Mouse (Mus musculus) activated CD4-positive, CD25-positive, alpha-beta regulatory T cell, adult 4 months (primary cell): Measurements from ENCODE around the gene Sp7. TPM values are rescaled to one million over a fixed set of nuclear protein-coding genes. Genes with fewer than 3 reads are reported as not detected.
A peak's percentile ranks its signal among the peaks of the same experiment; 100 is the strongest.
"Not testable (repeated sequence)": the region's sequence is repeated elsewhere in the genome, so short reads cannot be mapped to it uniquely, and the experiment has no call there.

Experiments
- ATAC-seq: one replicate; pipeline ENCODE4 v1.8.0; 2017
- polyA plus RNA-seq, 2 experiments: library from polyadenylated mRNA; unstranded; fragments of 100-300 nt; shearing (Covaris generic); gene quantifications; one replicate each; pipeline ENCODE4 v1.2.1; 2017

Gene Sp7
- polyA plus RNA-seq, 2 experiments from 2014 or later: not detected

- peak; percentile 54 for ATAC-seq
Measured at GRCm38 (mm10) chr15:102341580-102341979, 25.4 kb downstream of the Sp7 start.

- ATAC-seq: no peak
Measured at GRCm38 (mm10) chr15:102339612-102340011, 27.4 kb downstream of the Sp7 start.

DNA sequence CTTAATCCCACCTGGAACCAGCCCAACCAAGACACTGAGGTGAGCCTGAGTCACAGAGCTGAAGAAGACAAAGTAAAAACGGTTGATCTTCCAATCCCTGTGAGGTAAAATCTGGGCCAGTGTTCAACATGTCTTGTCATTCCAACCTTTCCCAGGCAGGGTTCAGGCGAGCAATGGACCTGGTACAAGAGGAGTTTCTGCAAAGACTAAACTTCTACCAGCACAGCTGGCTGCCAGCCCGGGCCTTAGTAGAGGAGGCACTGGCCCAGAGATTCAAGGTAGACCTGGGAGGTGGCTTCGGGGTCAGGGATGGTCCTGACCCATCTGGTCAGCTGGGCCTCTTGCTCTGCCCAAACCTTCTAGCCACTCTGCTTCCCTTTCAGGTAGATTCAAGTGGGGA is 30.0 kb downstream of the Sp7 start:
- no peak for ATAC-seq

DNA sequence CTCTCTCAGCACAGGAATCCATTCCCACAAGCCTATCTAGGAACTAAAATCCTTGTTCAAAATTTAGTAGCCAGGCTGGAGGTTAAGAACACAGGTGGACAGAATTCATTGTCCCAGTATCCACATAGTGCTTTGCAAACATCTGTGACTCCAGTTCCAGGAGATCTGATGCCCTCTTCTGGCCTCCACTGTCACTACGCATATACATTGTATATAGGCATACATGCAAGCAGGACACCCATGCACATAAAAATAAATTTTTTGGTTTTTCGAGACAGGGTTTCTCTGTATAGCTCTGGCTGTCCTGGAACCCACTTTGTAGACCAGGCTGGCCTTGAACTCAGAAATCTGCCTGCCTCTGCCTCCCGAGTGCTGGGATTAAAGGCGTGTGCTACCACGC is 31.1 kb downstream of the Sp7 start:
- not testable (repeated sequence) for ATAC-seq

- ATAC-seq: no peak
Measured at GRCm38 (mm10) chr15:102335254-102335653, 31.7 kb downstream of the Sp7 start.

GRCm38 (mm10) chr15:102331610-102332015 is 35.4 kb downstream of the Sp7 start, which contains the start of gene Myg1:
TSS of gene Myg1 (plus strand) at chr15:102331709.
- peak; percentile 99 for ATAC-seq

DNA sequence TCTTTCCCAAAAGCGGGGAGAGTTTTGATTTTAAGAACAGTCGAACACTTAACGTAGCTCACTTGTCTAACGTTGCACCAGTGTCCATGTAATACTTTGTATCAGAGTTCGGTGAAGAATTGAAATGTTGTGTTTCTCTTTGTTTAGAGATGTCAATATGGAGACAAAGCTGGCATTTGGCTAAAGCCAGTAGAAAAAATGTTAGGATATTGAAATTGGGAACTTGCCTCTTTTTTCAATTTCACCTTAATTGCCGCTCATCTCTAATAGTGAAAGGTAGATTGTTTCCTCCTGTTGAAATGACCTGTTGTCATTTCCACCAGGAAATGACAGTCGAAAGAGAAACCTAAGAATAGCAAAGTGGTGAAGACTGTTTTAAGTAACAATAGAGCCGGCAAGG is 40.1 kb downstream of the Sp7 start:
- ATAC-seq: no peak

GRCm38 (mm10) chr15:102326022-102326576 is 40.9 kb downstream of the Sp7 start, which contains the start of gene Pfdn5:
TSS of gene Pfdn5 (plus strand) at chr15:102326116.
- ATAC-seq: peak; percentile 94

DNA sequence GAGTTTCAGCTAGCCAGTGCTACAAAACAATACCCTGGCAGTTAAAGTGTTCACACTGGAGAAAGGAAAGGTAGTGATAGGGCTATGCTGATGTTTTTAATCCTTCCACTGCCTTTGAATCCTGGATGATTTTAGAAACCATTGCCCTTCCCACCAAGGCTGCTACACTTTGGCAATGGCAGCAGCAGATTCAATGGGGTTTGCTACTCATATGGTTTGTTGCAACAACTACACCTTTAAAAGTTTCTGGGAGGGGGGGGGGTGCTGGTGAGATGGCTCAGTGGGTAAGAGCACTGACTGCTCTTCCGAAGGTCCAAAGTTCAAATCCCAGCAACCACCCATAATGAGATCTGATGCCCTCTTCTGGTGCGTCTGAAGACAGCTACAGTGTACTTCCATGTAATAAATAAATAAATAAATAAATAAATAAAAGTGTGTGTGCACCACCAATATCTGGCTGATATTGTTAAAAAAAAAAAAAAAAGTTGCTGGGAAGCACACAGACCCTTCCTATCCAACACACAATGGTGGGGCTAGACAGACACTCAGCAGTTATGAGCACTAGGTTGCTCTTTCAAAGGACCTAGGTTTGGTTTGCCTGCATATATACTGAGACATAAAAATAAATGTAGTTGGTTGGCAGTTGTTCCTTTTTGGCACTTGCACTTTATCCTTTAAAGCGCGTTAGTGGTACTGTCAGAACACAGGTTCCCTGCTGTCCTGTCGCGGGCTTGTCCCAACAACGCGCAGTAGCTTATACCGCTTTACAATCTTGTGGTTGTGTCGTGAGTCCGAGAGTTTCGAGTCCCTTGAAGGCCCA is 42.1 kb downstream of the Sp7 start:
- no peak for ATAC-seq

DNA sequence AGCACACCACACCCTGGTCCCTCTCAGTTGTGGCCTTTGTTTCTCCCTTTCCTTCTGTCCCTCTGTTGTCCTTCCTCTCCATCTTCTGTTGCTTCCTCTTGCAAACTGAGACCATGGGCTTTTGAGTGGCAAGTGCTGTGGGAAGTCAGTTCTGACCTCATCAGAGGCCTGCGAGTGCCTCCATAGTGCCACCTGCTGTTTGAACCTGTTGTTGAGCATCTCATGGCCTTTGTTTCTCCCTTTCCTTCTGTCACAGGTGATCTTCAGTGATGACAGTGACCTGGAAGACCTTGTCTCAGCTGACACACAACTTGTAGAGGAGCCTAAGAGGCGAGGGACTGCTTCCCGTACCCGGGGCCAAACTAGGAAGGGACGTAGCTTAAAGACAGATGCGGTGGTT is 50.7 kb downstream of the Sp7 start:
- peak; percentile 52 for ATAC-seq

GRCm38 (mm10) chr15:102315292-102315691 is 51.7 kb downstream of the Sp7 start:
- ATAC-seq: no peak

DNA sequence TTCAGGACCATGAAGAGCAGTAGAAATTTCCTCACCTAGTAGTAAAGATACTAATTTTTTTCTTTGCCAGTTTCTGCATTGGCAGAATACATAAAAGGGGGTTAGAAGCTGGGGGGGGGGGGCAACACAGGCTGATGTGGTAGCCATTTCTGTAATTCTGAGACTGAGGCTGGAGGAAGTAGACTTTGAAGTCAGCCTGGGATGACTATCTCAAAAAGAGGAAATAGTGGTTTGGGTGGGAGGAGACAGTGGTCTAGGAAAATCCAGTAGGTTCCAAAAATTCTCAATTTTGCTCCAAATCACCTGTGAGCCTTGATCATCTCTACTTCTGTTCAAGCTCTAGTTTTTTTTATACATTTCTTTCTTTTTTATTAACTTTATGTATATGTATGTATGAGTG is 55.5 kb downstream of the Sp7 start:
- ATAC-seq: no peak

DNA sequence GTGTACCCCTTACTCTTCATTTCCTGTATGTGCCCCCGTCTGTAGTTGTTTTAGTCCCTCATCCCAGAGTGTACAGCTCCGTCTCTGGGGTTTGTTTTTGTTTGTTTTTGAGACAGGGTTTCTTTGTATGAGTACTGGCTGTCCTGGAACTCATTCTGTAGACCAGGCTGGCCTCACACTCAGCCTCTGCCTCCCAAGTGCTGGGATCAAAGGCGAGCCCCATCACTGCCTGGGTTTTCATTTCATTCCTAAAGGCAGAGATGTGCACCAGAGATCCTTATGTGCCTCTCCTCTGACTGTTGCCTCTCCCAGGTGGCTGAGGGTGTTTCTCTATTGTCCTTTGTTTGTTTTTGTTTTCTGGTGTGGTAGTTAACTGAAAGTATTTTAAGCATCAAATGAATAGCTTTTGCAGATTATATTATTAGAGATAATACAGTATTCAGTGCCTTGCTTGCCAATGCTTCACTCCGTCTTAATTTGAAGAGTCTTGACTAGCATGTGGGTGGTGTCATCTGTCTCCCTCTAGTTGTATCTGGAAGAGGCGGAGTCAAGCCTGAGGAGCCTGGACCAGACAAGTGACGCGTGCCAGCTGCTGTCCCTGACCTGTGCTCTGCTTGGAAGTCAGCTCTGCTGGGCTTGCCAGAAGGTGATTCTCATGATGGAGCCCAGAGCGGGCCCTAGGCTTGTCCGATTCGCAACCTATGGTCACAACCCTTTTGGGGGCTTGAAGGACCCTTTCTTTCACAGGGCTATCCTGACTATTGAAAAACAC is 56.7 kb downstream of the Sp7 start:
- ATAC-seq: no peak

DNA sequence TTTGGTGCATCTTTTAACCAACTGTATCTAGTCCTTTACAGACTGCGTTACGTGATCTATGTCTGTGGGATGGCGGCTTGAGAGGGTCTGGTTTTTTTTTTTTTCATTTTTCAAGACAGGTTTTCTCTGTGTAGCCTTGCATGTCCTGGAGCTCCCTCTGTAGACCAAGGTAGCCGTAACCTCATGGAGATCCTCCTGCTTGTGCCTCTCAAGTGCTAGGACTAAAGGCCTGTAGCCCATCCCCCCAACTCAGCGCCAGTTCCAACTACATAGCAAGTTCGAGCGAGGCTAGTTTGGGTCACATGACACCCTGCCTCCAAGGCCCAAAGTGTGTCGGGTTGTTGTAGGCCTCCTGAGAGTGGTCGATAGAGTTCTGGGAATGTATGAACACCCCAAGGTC is 58.3 kb downstream of the Sp7 start:
- no peak for ATAC-seq

Other genes with a start within 250 kb of the Sp7 start
- gene Spryd3, start 230.9 kb downstream of the Sp7 start, polyA plus RNA-seq: 10 to 100 TPM; 19.5 to 42.0 TPM
- under 1 TPM in 1 of 2 experiments, not detected in 1; 0.81 TPM for gene Igfbp6, start 222.8 kb downstream of the Sp7 start, polyA plus RNA-seq
- 1 to 10 TPM; 1.2 to 1.5 TPM for gene Soat2, start 216.7 kb downstream of the Sp7 start, polyA plus RNA-seq
- 10 to 100 TPM; 21.5 to 23.1 TPM for gene Zfp740, start 163.9 kb downstream of the Sp7 start, polyA plus RNA-seq
- 1 to 10 TPM; 6.6 to 9.3 TPM for gene Csad, start 162.5 kb downstream of the Sp7 start, polyA plus RNA-seq
- gene Itgb7, start 135.2 kb downstream of the Sp7 start, polyA plus RNA-seq: 100 to 1,000 TPM; 511 to 537 TPM
- gene Rarg, start 109.7 kb downstream of the Sp7 start, polyA plus RNA-seq: 10 to 100 TPM; 16.9 to 24.8 TPM
- gene Gm9918, start 96.6 kb downstream of the Sp7 start, polyA plus RNA-seq: not detected
- gene Mfsd5, start 87.7 kb downstream of the Sp7 start, polyA plus RNA-seq: 10 to 100 TPM; 36.7 to 40.7 TPM
- 1 to 10 TPM; 3.6 to 5.0 TPM for gene Espl1, start 70.9 kb downstream of the Sp7 start, polyA plus RNA-seq
- 1,000 to 10,000 TPM; 1,328 to 1,584 TPM for gene Pfdn5, start 41.1 kb downstream of the Sp7 start, polyA plus RNA-seq
- gene Myg1, start 35.5 kb downstream of the Sp7 start, polyA plus RNA-seq: 100 to 1,000 TPM; 109 to 120 TPM
- 10 to 100 TPM; 45.7 to 48.7 TPM for gene Aaas, start 16.4 kb downstream of the Sp7 start, polyA plus RNA-seq
- 10 to 100 TPM; 20.6 to 21.6 TPM for gene Sp1, start 39.0 kb upstream of the Sp7 start, polyA plus RNA-seq
- not detected for gene Amhr2, start 78.2 kb upstream of the Sp7 start, polyA plus RNA-seq
- gene Prr13, start 91.8 kb upstream of the Sp7 start, polyA plus RNA-seq: 1,000 to 10,000 TPM; 1,157 to 1,321 TPM
- 100 to 1,000 TPM; 208 to 220 TPM for gene Pcbp2, start 103.4 kb upstream of the Sp7 start, polyA plus RNA-seq
- not detected for gene Gm10337, start 136.5 kb upstream of the Sp7 start, polyA plus RNA-seq
- 1 to 10 TPM; 5.5 to 6.2 TPM for gene Map3k12, start 149.9 kb upstream of the Sp7 start, polyA plus RNA-seq
- 10 to 100 TPM; 25.3 to 25.9 TPM for gene Tarbp2, start 151.0 kb upstream of the Sp7 start, polyA plus RNA-seq
- gene Npff, start 157.8 kb upstream of the Sp7 start, polyA plus RNA-seq: 1 to 10 TPM; 3.7 to 5.7 TPM